Mouse (Mus musculus): ENCODE data around the gene Gm43191.
"Not testable (repeated sequence)": the region's sequence is repeated elsewhere in the genome, so short reads cannot be mapped to it uniquely, and the experiment has no call there.

Gene Gm43191

GRCm38 (mm10) chr3:116681160-116681559 lies at the start of gene Gm43191:
TSS of gene Gm43191 (minus strand) at chr3:116681260.
- no peak for DNase-seq (ENCODE audit: low spot score)

- peak; percentile 64 for DNase-seq (ENCODE audit: low spot score)
Measured at GRCm38 (mm10) chr3:116729483-116730174, 48.6 kb upstream of the Gm43191 start.

GRCm38 (mm10) chr3:116726807-116727206 lies 45.7 kb upstream of the Gm43191 start:
- no peak for DNase-seq (ENCODE audit: low spot score)

GRCm38 (mm10) chr3:116723496-116724481 lies 42.7 kb upstream of the Gm43191 start:
- no peak for DNase-seq (ENCODE audit: low spot score)

- DNase-seq (ENCODE audit: low spot score), result no peak
Measured at GRCm38 (mm10) chr3:116722980-116723379, 41.9 kb upstream of the Gm43191 start.

- DNase-seq (ENCODE audit: low spot score), result no peak
Measured at GRCm38 (mm10) chr3:116718951-116719350, 37.9 kb upstream of the Gm43191 start.

GRCm38 (mm10) chr3:116713031-116713430 lies 32.0 kb upstream of the Gm43191 start:
- DNase-seq (ENCODE audit: low spot score), result no peak

- DNase-seq (ENCODE audit: low spot score), result no peak
Measured at GRCm38 (mm10) chr3:116712436-116712881, 31.4 kb upstream of the Gm43191 start, which contains the start of gene Slc35a3. TSS of gene Slc35a3 (minus strand) at chr3:116712831.

- DNase-seq (ENCODE audit: low spot score), result peak; percentile 71
Measured at GRCm38 (mm10) chr3:116711624-116712435, 30.8 kb upstream of the Gm43191 start.

- no peak for DNase-seq (ENCODE audit: low spot score)
Measured at GRCm38 (mm10) chr3:116710941-116711340, 29.9 kb upstream of the Gm43191 start.

GRCm38 (mm10) chr3:116705637-116706204 lies 24.7 kb upstream of the Gm43191 start:
- DNase-seq (ENCODE audit: low spot score), result no peak

- no peak for DNase-seq (ENCODE audit: low spot score)
Measured at GRCm38 (mm10) chr3:116703835-116704234, 22.8 kb upstream of the Gm43191 start.

- no peak for DNase-seq (ENCODE audit: low spot score)
Measured at GRCm38 (mm10) chr3:116702647-116703272, 21.7 kb upstream of the Gm43191 start.

- no peak for DNase-seq (ENCODE audit: low spot score)
Measured at GRCm38 (mm10) chr3:116701601-116702000, 20.5 kb upstream of the Gm43191 start.

GRCm38 (mm10) chr3:116698786-116699185 lies 17.7 kb upstream of the Gm43191 start:
- no peak for DNase-seq (ENCODE audit: low spot score)

- DNase-seq (ENCODE audit: low spot score), result no peak
Measured at GRCm38 (mm10) chr3:116695666-116695985, 14.6 kb upstream of the Gm43191 start.

- no peak for DNase-seq (ENCODE audit: low spot score)
Measured at GRCm38 (mm10) chr3:116694955-116695665, 14.1 kb upstream of the Gm43191 start.

- DNase-seq (ENCODE audit: low spot score), result no peak
Measured at GRCm38 (mm10) chr3:116694312-116694711, 13.3 kb upstream of the Gm43191 start.

GRCm38 (mm10) chr3:116664281-116664680 lies 16.8 kb downstream of the Gm43191 start:
- not testable (repeated sequence) for DNase-seq (ENCODE audit: low spot score)

GRCm38 (mm10) chr3:116662463-116662863 lies 18.6 kb downstream of the Gm43191 start, which contains the start of gene Mfsd14a:
TSS of gene Mfsd14a (minus strand) at chr3:116662677.
- peak; percentile 98 for DNase-seq (ENCODE audit: low spot score)

All from retina, embryonic 14.5 days (tissue).